Mouse (Mus musculus) CH12.LX (cell line): ENCODE measurements at regions not wholly inside any gene's neighbourhood (a gene's known extent, or its start where the extent isn't known, plus 50 kb on each side); places are given as distances from the start of the nearest gene placed in this dataset.
"Not testable (repeated sequence)": the region's sequence is repeated elsewhere in the genome, so short reads cannot be mapped to it uniquely, and the experiment has no call there.

ENCODE experiments used
- DNase-seq: peaks from one replicate; pipeline ENCODE4 v3.0.0-alpha.2; 2013; ENCODE audit errors: extremely low read depth
- H3K27ac ChIP-seq: 2 replicates; pipeline ENCODE4 v1.5.1; 2012; ENCODE audit warnings: low read depth, mild to moderate bottlenecking, control low read depth, moderate library complexity; ENCODE audit not compliant: insufficient read depth
- H3K27me3 ChIP-seq: replicated peaks from 2 replicates; pipeline ENCODE3; 2012; ENCODE audit warnings: inconsistent platforms
- H3K36me3 ChIP-seq, 2 experiments: replicated peaks in 1 of 2; 2 replicates each; pipeline versions ENCODE3 to v1.6.1; 2012; ENCODE audit warnings: inconsistent platforms in 1 of 2, low read length in 1 of 2, mild to moderate bottlenecking in 1 of 2, mixed read lengths in 1 of 2, moderate library complexity in 1 of 2; ENCODE audit not compliant: control insufficient read depth in 1 of 2, insufficient read depth in 1 of 2
- H3K4me1 ChIP-seq, 2 experiments: 2 replicates each; pipeline ENCODE4 v1.6.1; 2012; ENCODE audit warnings: inconsistent platforms in 1 of 2, moderate library complexity in 1 of 2; ENCODE audit not compliant: insufficient read depth in 2 of 2, control insufficient read depth in 1 of 2
- H3K4me2 ChIP-seq: 2 replicates; pipeline ENCODE4 v1.6.1; 2012; ENCODE audit warnings: low read depth, mild to moderate bottlenecking, control low read depth; ENCODE audit not compliant: poor library complexity, insufficient read depth, severe bottlenecking
- H3K4me3 ChIP-seq, 3 experiments: fragments of 150-350 bp in 1 of 3; sonication (generic) in 1 of 3; replicated peaks in 1 of 3; 2 replicates each; pipeline versions ENCODE3 to v1.5.1; 2011 to 2012; ENCODE audit warnings: low read depth in 2 of 3, low read length in 2 of 3, mild to moderate bottlenecking in 2 of 3, moderate library complexity in 2 of 3, control low read depth in 1 of 3, improper control_type of control experiment in 1 of 3, inconsistent platforms in 1 of 3, mixed read lengths in 1 of 3; ENCODE audit not compliant: poor library complexity in 1 of 3
- H3K79me2 ChIP-seq: replicated peaks from 2 replicates; pipeline ENCODE4 v1.6.1; 2012; ENCODE audit warnings: mild to moderate bottlenecking, moderate library complexity; ENCODE audit not compliant: control insufficient read depth, poor library complexity, insufficient read depth, severe bottlenecking; ENCODE audit errors: extremely low read depth
- H3K9ac ChIP-seq: 2 replicates; pipeline ENCODE4 v1.6.1; 2012; ENCODE audit warnings: low read depth, mild to moderate bottlenecking, control low read depth, moderate library complexity; ENCODE audit not compliant: insufficient read depth
- H3K9me3 ChIP-seq: replicated peaks from 2 replicates; pipeline ENCODE3; 2012; ENCODE audit warnings: low read length, inconsistent platforms, mixed read lengths
- BHLHE40 ChIP-seq: IDR thresholded peaks from 2 replicates; pipeline ENCODE4 v1.6.1; 2011; ENCODE audit warnings: mild to moderate bottlenecking, low read depth, low read length, improper control_type of control experiment
- ELF1 ChIP-seq: IDR thresholded peaks from 2 replicates; pipeline ENCODE4 v1.6.1; 2014; ENCODE audit warnings: low read depth, mild to moderate bottlenecking, inconsistent platforms, low read length, improper control_type of control experiment
- EP300 ChIP-seq: IDR thresholded peaks from 2 replicates; pipeline ENCODE4 v1.6.1; 2011; ENCODE audit warnings: low read length, improper control_type of control experiment
- GABPA ChIP-seq: IDR thresholded peaks from 2 replicates; pipeline ENCODE4 v1.6.1; 2012; ENCODE audit warnings: low read depth, low read length, improper control_type of control experiment, inconsistent platforms; ENCODE audit not compliant: insufficient replicate concordance
- HCFC1 ChIP-seq: IDR thresholded peaks from 2 replicates; pipeline ENCODE4 v1.6.1; 2012; ENCODE audit warnings: low read depth, mild to moderate bottlenecking, inconsistent platforms, low read length, improper control_type of control experiment
- JUN ChIP-seq: IDR thresholded peaks from 2 replicates; pipeline ENCODE4 v1.6.1; 2011; ENCODE audit warnings: low read depth, mild to moderate bottlenecking, low read length, improper control_type of control experiment, moderate library complexity; ENCODE audit not compliant: insufficient read depth
- MAFK ChIP-seq: IDR thresholded peaks from 2 replicates; pipeline ENCODE4 v1.6.1; 2011; ENCODE audit warnings: low read length, improper control_type of control experiment; ENCODE audit not compliant: insufficient replicate concordance
- MAX ChIP-seq: IDR thresholded peaks from 2 replicates; pipeline ENCODE4 v1.6.1; 2011; ENCODE audit warnings: low read length, improper control_type of control experiment
- MAZ ChIP-seq: IDR thresholded peaks from 2 replicates; pipeline ENCODE4 v1.6.1; 2012; ENCODE audit warnings: low read depth, mild to moderate bottlenecking, inconsistent platforms, low read length, improper control_type of control experiment, moderate library complexity
- MXI1 ChIP-seq: IDR thresholded peaks from 2 replicates; pipeline ENCODE4 v1.6.1; 2011; ENCODE audit warnings: mild to moderate bottlenecking, low read depth, low read length, improper control_type of control experiment
- MYC ChIP-seq: IDR thresholded peaks from 2 replicates; pipeline ENCODE4 v1.6.1; 2011; ENCODE audit warnings: low read depth, mild to moderate bottlenecking, improper control_type of control experiment, low read length
- NELFE ChIP-seq: IDR thresholded peaks from 2 replicates; pipeline ENCODE4 v1.6.1; 2011; ENCODE audit warnings: low read depth, low read length, improper control_type of control experiment
- PAX5 ChIP-seq: IDR thresholded peaks from 2 replicates; pipeline ENCODE4 v1.6.1; 2012; ENCODE audit warnings: low read length, inconsistent platforms, mixed read lengths
- POLR2A ChIP-seq: IDR thresholded peaks from 2 replicates; pipeline ENCODE4 v1.6.1; 2011; ENCODE audit warnings: low read depth, mild to moderate bottlenecking, improper control_type of control experiment, low read length
- POLR2AphosphoS2 ChIP-seq: IDR thresholded peaks from 2 replicates; pipeline ENCODE4 v1.6.1; 2011; ENCODE audit warnings: low read depth, low read length, improper control_type of control experiment
- SIN3A ChIP-seq: IDR thresholded peaks from 2 replicates; pipeline ENCODE4 v1.6.1; 2012; ENCODE audit warnings: low read length, improper control_type of control experiment, inconsistent platforms
- SMC3 ChIP-seq: IDR thresholded peaks from 2 replicates; pipeline ENCODE4 v1.6.1; 2011; ENCODE audit warnings: low read depth, low read length, improper control_type of control experiment
- ZC3H11A ChIP-seq: IDR thresholded peaks from 2 replicates; pipeline ENCODE4 v1.6.1; 2012; ENCODE audit warnings: low read depth, mild to moderate bottlenecking, inconsistent platforms, low read length, improper control_type of control experiment
- ZKSCAN1 ChIP-seq: IDR thresholded peaks from 2 replicates; pipeline ENCODE4 v1.6.1; 2012; ENCODE audit warnings: low read depth, inconsistent platforms, low read length, improper control_type of control experiment, borderline replicate concordance
- dilution Hi-C: fragments of 300-500 bp; cut with MboI; formaldehyde crosslinking; loops from 2 replicates; pipeline ENCODE4 v1.14.3; 2020; ENCODE audit warnings: low sequenced_read_pairs; ENCODE audit not compliant: extremely low pct_unique_long_range_greater_than_20kb, extremely low pct_ligation_motif_present
- in situ Hi-C: fragments of 300-500 bp; cut with MboI; formaldehyde crosslinking; loops from 3 replicates; pipeline ENCODE4 v1.14.3; 2019; ENCODE audit warnings: low sequenced_read_pairs, low pct_ligation_motif_present, low pct_unique_long_range_greater_than_20kb, mixed read lengths

DNA sequence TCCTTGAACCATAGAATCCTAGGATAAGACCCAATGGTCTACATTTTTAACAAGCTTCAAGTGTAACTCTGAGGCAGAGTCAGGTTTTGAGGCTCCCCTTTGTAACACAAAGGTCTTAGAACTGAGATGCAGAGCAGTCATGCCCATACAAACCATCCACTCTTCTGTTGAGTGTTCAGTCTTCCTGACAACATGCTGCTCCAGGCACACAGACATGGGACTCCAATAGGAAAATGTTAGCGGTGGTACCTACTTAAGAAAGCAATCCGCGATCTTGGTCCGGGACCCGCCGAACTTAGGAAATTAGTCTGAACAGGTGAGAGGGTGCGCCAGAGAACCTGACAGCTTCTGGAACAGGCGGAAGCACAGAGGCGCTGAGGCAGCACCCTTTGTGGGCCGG is 89.0 kb upstream of the Fam78b start:
- dilution Hi-C loops, H3K4me2 ChIP-seq, DNase-seq, in situ Hi-C loops, H3K36me3 ChIP-seq, H3K27ac ChIP-seq, H3K79me2 ChIP-seq, H3K4me1 ChIP-seq, H3K9ac ChIP-seq, H3K9me3 ChIP-seq, H3K4me3 ChIP-seq: not testable (repeated sequence)
- peaks cover 26% of the 10 kb centered on the region for H3K27me3 ChIP-seq

DNA sequence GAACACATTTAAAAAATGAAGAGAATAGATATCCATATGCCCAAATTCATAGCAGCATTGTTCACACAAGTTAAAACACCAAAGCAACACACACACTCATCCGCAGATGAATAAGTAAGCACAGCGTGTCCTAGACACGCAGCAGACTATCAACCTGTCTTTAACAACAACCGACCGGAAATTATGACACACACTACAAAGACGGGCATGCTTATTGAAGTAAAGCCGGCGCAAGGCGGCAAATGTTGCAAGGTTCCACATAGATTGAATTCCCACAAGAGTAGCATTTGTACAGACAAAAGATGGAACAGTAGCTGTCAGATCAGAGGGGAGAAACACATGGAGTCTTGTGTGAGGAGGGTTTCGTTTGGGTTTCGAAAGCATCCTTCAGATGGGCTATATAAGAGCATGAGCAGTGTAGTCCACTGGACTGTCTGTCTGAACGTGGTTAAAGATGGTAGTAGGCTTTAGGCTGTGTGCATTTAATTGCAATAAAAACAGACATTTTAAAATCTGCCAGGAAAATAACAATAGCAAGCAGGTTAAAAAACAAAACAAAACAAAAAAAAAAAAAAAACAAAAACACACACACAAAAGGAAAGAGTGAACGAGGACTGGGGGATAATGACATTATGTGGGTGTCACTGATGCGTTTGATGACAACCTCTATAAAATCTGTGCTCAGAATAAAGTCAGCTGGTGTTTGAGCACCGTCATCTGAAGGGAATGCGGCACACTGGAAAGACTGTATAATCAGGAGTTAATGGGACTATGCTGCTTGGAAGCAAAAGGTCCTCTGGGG is 78.1 kb upstream of the Fam78b start:
- in situ Hi-C loops (no loop called here), dilution Hi-C loops (no loop called here)
- Histone ChIP-seq H3K9ac (no peak overlapping the region), H3K36me3 (no peaks in the 10 kb centered on the region), H3K79me2 (no peaks in the 10 kb centered on the region), H3K27me3 (peaks cover 65% of the 10 kb centered on the region), H3K9me3 (no peaks in the 10 kb centered on the region), H3K4me2 (peak overlapping the region; percentile 60; the same call in 1 of the 2 replicates), H3K4me3 (no peak overlapping the region), H3K27ac (no peak overlapping the region), H3K4me1 (no peaks in the 10 kb centered on the region)
- DNase-seq: peak; percentile 3
- no peak for TF ChIP-seq POLR2A
- TF ChIP-seq PAX5: no peak
- no peak for TF ChIP-seq NELFE
- TF ChIP-seq MAX: no peak
- TF ChIP-seq EP300: no peak
- TF ChIP-seq ZC3H11A: no peak
- no peak for TF ChIP-seq HCFC1
- no peak for TF ChIP-seq BHLHE40
- no peak for TF ChIP-seq MAFK
- no peak for TF ChIP-seq MXI1
- no peak for TF ChIP-seq MAZ
- no peak for TF ChIP-seq ZKSCAN1
- TF ChIP-seq SMC3: no peak
- TF ChIP-seq MYC: no peak
- no peak for TF ChIP-seq GABPA
- no peak for TF ChIP-seq ELF1
- TF ChIP-seq POLR2AphosphoS2: no peak
- TF ChIP-seq SIN3A: no peak
- no peak for TF ChIP-seq JUN
